8 mouse cellular contexts compared by ENCODE assay signal in the genomic region with DNA sequence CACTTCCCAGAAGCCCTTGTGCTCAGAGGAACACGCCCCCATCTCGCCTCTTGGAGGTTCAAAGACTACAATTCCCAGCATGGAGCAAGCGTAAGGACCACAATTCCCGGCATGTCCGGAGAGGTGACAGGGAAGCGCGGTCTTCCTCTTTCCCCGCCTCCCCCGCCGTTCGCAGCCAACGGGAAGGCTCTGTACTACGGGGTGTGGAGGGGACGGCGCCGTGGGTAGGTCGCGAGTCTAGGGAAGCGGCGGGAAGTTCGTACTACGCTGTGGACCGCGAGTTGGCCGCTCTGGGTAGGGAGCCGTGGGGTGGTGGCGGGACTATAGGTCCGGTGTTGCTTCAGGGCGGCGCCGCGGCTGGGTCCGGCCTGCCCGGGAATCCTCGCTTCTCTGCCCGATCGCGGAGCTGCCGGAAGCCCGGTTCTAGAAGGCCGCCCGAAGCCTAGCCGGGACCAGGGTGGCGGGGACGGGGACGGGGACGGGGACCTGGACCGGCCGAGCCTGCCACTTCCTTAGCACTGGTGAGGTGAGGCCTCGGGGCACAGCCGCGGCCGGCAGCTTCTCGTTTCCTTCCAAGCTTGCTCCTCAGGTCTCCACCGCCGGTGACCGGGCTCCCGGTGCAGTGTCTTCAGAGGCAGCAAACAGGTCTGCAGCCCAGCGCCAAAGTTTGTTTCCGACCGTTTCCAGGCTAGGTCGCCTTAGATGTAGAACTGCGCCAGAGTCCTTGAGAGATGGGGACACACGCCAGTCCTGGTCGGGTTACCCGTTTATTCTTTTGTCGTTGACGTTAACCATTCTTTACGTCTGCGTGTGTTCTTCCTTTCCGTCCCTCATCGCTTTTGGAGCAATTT. TPM values are rescaled to one million over a fixed set of nuclear protein-coding genes. Genes with fewer than 3 reads are reported as not detected.
A peak's percentile ranks its signal among the peaks of the same experiment; 100 is the strongest.
DNase-seq lines count a peak whose midpoint lies in the region; ATAC-seq and TF ChIP-seq lines count a peak whose summit lies in the region.

A gene (plus strand): TSS at position 164 of the 851 bp plus-strand sequence.

- H3K27me3 ChIP-seq in G1E (ENCODE audit: insufficient read depth, low read length): no peaks in the 10 kb centered on the region
- no peaks in the 10 kb centered on the region for H3K27me3 ChIP-seq in forebrain, embryonic 16.5 days (replicated peaks; ENCODE audit: control insufficient read depth, insufficient read depth, low read length)
- no peaks in the 10 kb centered on the region for H3K27me3 ChIP-seq in lung, embryonic 14.5 days (ENCODE audit: insufficient read depth, low read length)
- no peaks in the 10 kb centered on the region for H3K27me3 ChIP-seq in thymus, adult 2 months (ENCODE audit: control insufficient read depth, insufficient read depth, low read length)

- H3K4me3 ChIP-seq in G1E (ENCODE audit: low read depth, low read length): peak within 1 kb of the TSS; percentile 83
- H3K4me3 ChIP-seq in forebrain, embryonic 16.5 days (replicated peaks; ENCODE audit: low read length): peak within 1 kb of the TSS; percentile 94
- H3K4me3 ChIP-seq in layer of hippocampus, adult 2 months: peak within 1 kb of the TSS; percentile 83
- H3K4me3 ChIP-seq in lung, embryonic 14.5 days (ENCODE audit: low read depth, low read length): peak within 1 kb of the TSS; percentile 93
- H3K4me3 ChIP-seq in olfactory bulb, adult 2 months (ENCODE audit: insufficient read depth, low read depth, low read length): peak within 1 kb of the TSS; percentile 84
- peak within 1 kb of the TSS; percentile 88 for H3K4me3 ChIP-seq in thymus, adult 2 months (ENCODE audit: control insufficient read depth, insufficient read depth, low read length)

- ATAC-seq in G1E (ENCODE audit: extremely low read depth, insufficient number of reproducible peaks, low FRiP score, poor library complexity, severe bottlenecking): peak; percentile 89
- ATAC-seq in forebrain, embryonic 16.5 days: peak; percentile 100
- ATAC-seq in lung, embryonic 14.5 days (ENCODE audit: insufficient read depth): peak; percentile 100

- H3K4me1 ChIP-seq in G1E (ENCODE audit: insufficient read depth, low read depth, low read length): peaks cover 55% of the 10 kb centered on the region
- H3K4me1 ChIP-seq in forebrain, embryonic 16.5 days (replicated peaks; ENCODE audit: control insufficient read depth, insufficient read depth, low read length): peaks cover 13% of the 10 kb centered on the region
- H3K4me1 ChIP-seq in lung, embryonic 14.5 days (ENCODE audit: insufficient read depth): peaks cover 4% of the 10 kb centered on the region; the same call in 1 of the 2 replicates
- peaks cover 4% of the 10 kb centered on the region for H3K4me1 ChIP-seq in olfactory bulb, adult 2 months (ENCODE audit: control insufficient read depth, insufficient read depth, low read length)
- 0 out of 2 replicates have a peak, but pooled peaks cover 3% of the 10 kb centered on the region for H3K4me1 ChIP-seq in thymus, adult 2 months (replicated peaks; ENCODE audit: control insufficient read depth, insufficient read depth, low read length)

- intact Hi-C loops in heart, postnatal 36 days (cut with DNase I): no loop called here

- H3K9me3 ChIP-seq in G1E (replicated peaks): peaks cover 9% of the 10 kb centered on the region
- no peaks in the 10 kb centered on the region for H3K9me3 ChIP-seq in forebrain, embryonic 16.5 days (ENCODE audit: control insufficient read depth, low read length)
- no peaks in the 10 kb centered on the region for H3K9me3 ChIP-seq in lung, embryonic 14.5 days (ENCODE audit: low read depth, low read length)

- TF ChIP-seq POLR2A in olfactory bulb, adult 2 months (IDR thresholded peaks at IDR 0.05; ENCODE audit: insufficient read depth, low read depth, low read length): no peak
- TF ChIP-seq POLR2A in thymus, adult 2 months (IDR thresholded peaks at IDR 0.05; ENCODE audit: control insufficient read depth, extremely low read depth, insufficient read depth, low read length, poor library complexity): peak; percentile 60

- H3K27ac ChIP-seq in forebrain, embryonic 16.5 days (ENCODE audit: low read length): peak within 1 kb of the TSS; percentile 70
- H3K27ac ChIP-seq in layer of hippocampus, adult 2 months: peak within 1 kb of the TSS; percentile 87
- peak within 1 kb of the TSS; percentile 72; the same call in 1 of the 2 replicates for H3K27ac ChIP-seq in lung, embryonic 14.5 days (ENCODE audit: low read depth)
- no peak within 1 kb of the TSS for H3K27ac ChIP-seq in olfactory bulb, adult 2 months (ENCODE audit: insufficient read depth, low read depth, low read length)
- no peak within 1 kb of the TSS for H3K27ac ChIP-seq in thymus, adult 2 months (ENCODE audit: control insufficient read depth, insufficient read depth, low read length)

- under 1% methylated on average over 71 of the region's 72 CpGs for WGBS in forebrain, embryonic 16.5 days
- under 1% methylated on average over 71 of the region's 72 CpGs for WGBS in lung, embryonic 14.5 days
- WGBS in olfactory bulb, adult 2 months: under 1% methylated on average over 72 of the region's 72 CpGs
- WGBS in thymus, adult 2 months: under 1% methylated on average over 72 of the region's 72 CpGs

- peaks cover 29% of the 10 kb centered on the region for H3K36me3 ChIP-seq in G1E (replicated peaks)
- no peaks in the 10 kb centered on the region for H3K36me3 ChIP-seq in forebrain, embryonic 16.5 days (ENCODE audit: control insufficient read depth, insufficient read depth)
- H3K36me3 ChIP-seq in lung, embryonic 14.5 days (ENCODE audit: insufficient read depth): no peaks in the 10 kb centered on the region; the same call in 1 of the 2 replicates
- H3K36me3 ChIP-seq in thymus, adult 2 months (ENCODE audit: control insufficient read depth, insufficient read depth, low read length): no peaks in the 10 kb centered on the region

- H3K9ac ChIP-seq in forebrain, embryonic 16.5 days (replicated peaks; ENCODE audit: low read depth, low read length): peak within 1 kb of the TSS; percentile 79
- peak within 1 kb of the TSS; percentile 89 for H3K9ac ChIP-seq in lung, embryonic 14.5 days

- DNase-seq in G1E (ENCODE audit: low spot score): peak; percentile 100
- peak; percentile 94 to 99 for DNase-seq in cerebellum, adult 18-20 months
- DNase-seq in heart, postnatal 36 days: peak; percentile 91
- DNase-seq in layer of hippocampus, adult 2 months (ENCODE audit: low spot score in 2 of 2): peak; percentile 97 to 99
- peak; percentile 98 for DNase-seq in lung, embryonic 14.5 days
- DNase-seq in thymus, adult 2 months: peak; percentile 89

- peak within 1 kb of the TSS; percentile 74 for H3K4me2 ChIP-seq in forebrain, embryonic 16.5 days (ENCODE audit: low read length)
- peak within 1 kb of the TSS; percentile 74 for H3K4me2 ChIP-seq in lung, embryonic 14.5 days

- TF ChIP-seq CTCF in G1E (IDR thresholded peaks at IDR 0.05; ENCODE audit: low read depth, low read length): no peak
- no peak for TF ChIP-seq CTCF in layer of hippocampus, adult 2 months (conservative IDR thresholded peaks at IDR 0.05)
- no peak; the same call in 1 of the 2 replicates for TF ChIP-seq CTCF in lung, embryonic 14.5 days (IDR thresholded peaks at IDR 0.05; ENCODE audit: low read depth)
- no peak for TF ChIP-seq CTCF in olfactory bulb, adult 2 months (IDR thresholded peaks at IDR 0.05; ENCODE audit: insufficient read depth, low read depth, low read length)
- no peak for TF ChIP-seq CTCF in thymus, adult 2 months (IDR thresholded peaks at IDR 0.05; ENCODE audit: borderline replicate concordance, control insufficient read depth, extremely low read depth, insufficient read depth, low read length, poor library complexity)

RNA-seq across cellular contexts. Expression of the gene that starts here (rescaled TPM):
- total RNA-seq in G1E (2014; fragmentation: Nextera tagmentation): 184 and 234 TPM in 2 replicates
- total RNA-seq in G1E (2017): 240 and 293 TPM in 2 replicates
- 85.3 and 89.8 TPM in 2 replicates for polyA plus RNA-seq in G1E (2012)
- polyA plus RNA-seq in forebrain, embryonic 16.5 days (2015; fragmentation: Nextera tagmentation; extraction: Ambion mirVana): 68.3 and 80.2 TPM in 2 replicates
- total RNA-seq in heart, postnatal 36 days (2021): 1 to 10 TPM; 8.3 to 8.4 TPM
- total RNA-seq in layer of hippocampus, adult 2 months (2021): 10 to 100 TPM; 18.7 to 21.3 TPM
- polyA plus RNA-seq in lung, embryonic 14.5 days (2014; fragmentation: Nextera tagmentation; extraction: Ambion mirVana): 86.2 and 86.6 TPM in 2 replicates
- not detected in 2 replicates for polyA plus RNA-seq in olfactory bulb, adult 2 months (2012; ENCODE audit: insufficient read depth, insufficient read length, low replicate concordance, missing spikeins)
- 15.8 and 16.1 TPM in 2 replicates for polyA plus RNA-seq in thymus, adult 2 months (2012; rRNA removed)

Comparison
In these comparisons a context has a peak if more than half of its experiments do, and no peak if none do; other contexts are left out.
1. RNA of the gene that starts here (total RNA-seq): 184 to 293 TPM in G1E; 18.7 to 21.3 TPM in layer of hippocampus, adult 2 months and 8.3 to 8.4 TPM in heart, postnatal 36 days; every median in the first group is over 4 times any median in the second.
2. H3K27ac ChIP-seq: peak in forebrain, embryonic 16.5 days (single experiment), layer of hippocampus, adult 2 months (single experiment) and lung, embryonic 14.5 days (single experiment); none in olfactory bulb, adult 2 months (single experiment) and thymus, adult 2 months (single experiment).
3. Peak in every context shown above with its lines, with median percentiles within 50 percentile points of each other: ATAC-seq, DNase-seq and H3K4me3 ChIP-seq.